26 mouse cellular contexts compared by ENCODE assay signal in the genomic region with DNA sequence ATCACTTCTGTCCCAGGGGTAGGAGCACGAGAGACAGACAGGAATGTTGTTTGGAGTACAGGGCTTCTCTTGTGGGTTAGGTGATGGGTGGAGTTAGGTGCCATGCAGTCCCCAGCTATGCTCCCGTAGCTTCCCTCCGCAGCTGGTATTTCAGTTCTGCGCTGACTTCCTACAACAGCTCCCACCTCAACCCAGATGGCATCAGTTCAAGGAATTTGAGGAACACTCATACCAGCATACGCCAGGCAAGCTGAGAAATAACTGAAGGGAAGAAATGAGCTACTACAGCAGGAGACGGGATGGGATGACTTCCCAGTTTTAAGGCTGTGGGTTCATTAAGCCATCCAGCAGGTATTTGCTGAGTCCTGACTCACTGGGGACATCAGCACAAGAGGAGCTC.
DNase-seq lines count a peak whose midpoint lies in the region; ATAC-seq and TF ChIP-seq lines count a peak whose summit lies in the region.
"Had no signal": no experiment of that assay in that cellular context is flagged by ENCODE, and none has a peak within 500 bp of the region (broad histone marks: within the 10 kb centered on the region; RNA-seq: fewer than 3 reads in every experiment).

No protein-coding gene starts in this region.

- no peak overlapping the region for H3K27ac ChIP-seq in heart, embryonic 12.5 days (ENCODE audit: poor library complexity, severe bottlenecking)
- no peak overlapping the region for H3K27ac ChIP-seq in heart, adult 2 months
- H3K27ac ChIP-seq: embryonic facial prominence, embryonic 13.5 days; hindbrain, embryonic 12.5 days; limb, embryonic 15.5 days; liver, embryonic 15.5 days; midbrain, embryonic 15.5 days; neural tube, embryonic 13.5 days had no signal

- TF ChIP-seq POLR2A in heart, adult 2 months (IDR thresholded peaks at IDR 0.05; ENCODE audit: insufficient read depth, low read depth, low read length) = no peak

- DNase-seq in heart, adult 2 months = no peak
- peak; percentile 8 to 11 for DNase-seq in left cerebral cortex, adult 18-20 months (ENCODE audit: low spot score in 2 of 2)
- no peak for DNase-seq in left cerebral cortex, postnatal 4 days
- peak; percentile 20 for DNase-seq in right cerebral cortex, adult 2 months (ENCODE audit: low spot score in 2 of 2)
- no peak for DNase-seq in right cerebral cortex, postnatal 14 days
- DNase-seq in adrenal gland, postnatal 36 days = no peak
- DNase-seq: adrenal gland, adult 8-10 months; cerebellum, adult 2 months; cerebellum, postnatal 25 days; gastrocnemius, postnatal 10 days; kidney, postnatal 25 days; layer of hippocampus, adult 9-11 months; lung, postnatal 4 days; thymus, postnatal 14 days had no signal

- intact Hi-C loops in heart, adult 2 months (cut with DNase I) = no loop called here
- intact Hi-C loops in left cerebral cortex, postnatal 4 days (cut with DNase I) = no loop called here

- no peak for TF ChIP-seq EP300 in heart, adult 2 months (IDR thresholded peaks at IDR 0.05; ENCODE audit: insufficient read depth, low read depth, low read length)

- H3K36me3 ChIP-seq in heart, embryonic 12.5 days = no peaks in the 10 kb centered on the region
- H3K36me3 ChIP-seq in heart, adult 2 months (ENCODE audit: control insufficient read depth, insufficient read depth, low read length) = no peaks in the 10 kb centered on the region
- H3K36me3 ChIP-seq: embryonic facial prominence, embryonic 13.5 days; G1E; hindbrain, embryonic 12.5 days; limb, embryonic 15.5 days; liver, embryonic 15.5 days; midbrain, embryonic 15.5 days; neural tube, embryonic 13.5 days had no signal

- H3K27me3 ChIP-seq in heart, embryonic 12.5 days (replicated peaks) = no peaks in the 10 kb centered on the region
- H3K27me3 ChIP-seq in heart, adult 2 months (ENCODE audit: control insufficient read depth, insufficient read depth, low read length) = no peaks in the 10 kb centered on the region
- H3K27me3 ChIP-seq: hindbrain, embryonic 12.5 days; liver, embryonic 15.5 days; midbrain, embryonic 15.5 days had no signal

- no peak overlapping the region for H3K4me3 ChIP-seq in heart, embryonic 12.5 days
- no peak overlapping the region for H3K4me3 ChIP-seq in heart, adult 2 months
- H3K4me3 ChIP-seq: embryonic facial prominence, embryonic 13.5 days; hindbrain, embryonic 12.5 days; limb, embryonic 15.5 days; liver, embryonic 15.5 days; midbrain, embryonic 15.5 days; myocyte; neural tube, embryonic 13.5 days had no signal

- TF ChIP-seq CTCF in heart, adult 2 months (IDR thresholded peaks at IDR 0.05) = no peak

- WGBS in heart, embryonic 12.5 days = 68% methylated on average over 6 of the region's 6 CpGs
- WGBS in heart, adult 2 months = 59% methylated on average over 6 of the region's 6 CpGs

- H3K79me2 ChIP-seq in heart, adult 2 months (replicated peaks; ENCODE audit: control insufficient read depth, insufficient read depth, low read length) = no peaks in the 10 kb centered on the region

- H3K9ac ChIP-seq in heart, embryonic 12.5 days = 0 out of 2 replicates have a peak overlapping the region, but pooled peaks have one; percentile 22
- no peak overlapping the region for H3K9ac ChIP-seq in heart, adult 2 months (ENCODE audit: low read depth, low read length)
- H3K9ac ChIP-seq: embryonic facial prominence, embryonic 13.5 days; hindbrain, embryonic 12.5 days; limb, embryonic 15.5 days; liver, embryonic 15.5 days; midbrain, embryonic 15.5 days; neural tube, embryonic 13.5 days had no signal

- no peaks in the 10 kb centered on the region for H3K9me3 ChIP-seq in heart, embryonic 12.5 days (replicated peaks)
- H3K9me3 ChIP-seq: embryonic facial prominence, embryonic 13.5 days; hindbrain, embryonic 12.5 days; limb, embryonic 15.5 days; liver, embryonic 15.5 days; midbrain, embryonic 15.5 days; neural tube, embryonic 13.5 days had no signal

- ATAC-seq in heart, embryonic 12.5 days (ENCODE audit: insufficient number of reproducible peaks, low FRiP score) = no peak
- ATAC-seq: activated CD4-positive, CD25-positive, alpha-beta regulatory T cell, adult 4 months; forebrain, embryonic 14.5 days; intestine, postnatal 0 days; midbrain, embryonic 15.5 days had no signal

- H3K4me1 ChIP-seq in heart, embryonic 12.5 days (replicated peaks) = peaks cover 42% of the 10 kb centered on the region
- peaks cover 15% of the 10 kb centered on the region for H3K4me1 ChIP-seq in heart, adult 2 months (ENCODE audit: control insufficient read depth, insufficient read depth, low read length)

- H3K4me2 ChIP-seq in heart, embryonic 12.5 days = no peak overlapping the region
- H3K4me2 ChIP-seq: embryonic facial prominence, embryonic 13.5 days; hindbrain, embryonic 12.5 days; limb, embryonic 15.5 days; liver, embryonic 15.5 days; midbrain, embryonic 15.5 days; neural tube, embryonic 13.5 days had no signal

Comparison
In these comparisons a context has a peak if more than half of its experiments do, and no peak if none do; other contexts are left out.
1. DNase-seq: peak in left cerebral cortex, adult 18-20 months (2 of 2) and right cerebral cortex, adult 2 months (2 of 2); none in heart, adult 2 months (0 of 2), left cerebral cortex, postnatal 4 days (single experiment), right cerebral cortex, postnatal 14 days (single experiment) and adrenal gland, postnatal 36 days (0 of 2).